Mouse (Mus musculus) urinary bladder, adult 2 months (tissue): ENCODE measurements around the gene Agbl4. TPM values are rescaled to one million over a fixed set of nuclear protein-coding genes. Genes with fewer than 3 reads are reported as not detected.

Experiments
- DNase-seq: peaks from one replicate; pipeline ENCODE4 v3.0.0; 2022; ENCODE audit warnings: low spot score
- polyA plus RNA-seq: library from polyadenylated mRNA; depleted of rRNA; stranded (reverse); fragments of >200 nt; gene quantifications from 2 replicates; pipeline ENCODE4 v1.2.3, GENCODE M21; 2012

Agbl4 gene
- polyA plus RNA-seq, 1 experiment, result 0.04 TPM

DNA sequence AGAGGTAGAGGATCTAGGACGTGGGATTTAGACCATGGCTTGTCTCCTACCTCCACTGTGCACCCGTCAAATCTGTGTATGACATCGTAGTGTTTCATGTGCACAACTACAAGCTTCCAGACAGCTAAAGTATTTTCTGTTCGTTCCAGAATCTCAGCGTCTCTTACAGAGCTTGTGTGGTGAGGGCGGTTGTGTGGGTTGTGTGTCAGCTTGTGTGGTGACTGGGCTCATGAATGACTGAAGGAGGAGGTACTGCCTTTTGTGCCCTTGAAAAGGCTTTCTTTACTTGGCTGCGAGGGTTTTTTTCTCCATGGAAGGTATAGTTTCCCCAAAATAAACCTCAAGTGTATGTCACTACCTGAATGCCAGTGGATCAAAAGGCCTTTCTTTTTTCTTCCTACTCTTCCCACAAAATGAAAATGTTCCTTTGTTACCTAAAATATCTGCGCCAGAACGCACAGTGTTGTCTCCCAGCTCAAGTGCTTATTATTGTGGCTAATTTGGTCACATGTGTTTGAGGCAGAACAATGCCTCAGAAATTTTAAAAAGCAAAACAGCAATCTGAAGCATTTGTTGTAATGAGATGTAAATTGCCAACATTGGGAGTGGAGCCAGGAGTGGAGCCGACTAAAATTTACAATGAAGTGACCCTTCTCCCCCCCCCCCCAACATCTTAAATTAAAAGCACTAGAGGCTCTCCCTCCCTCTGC lies 1046.6 kb downstream of the Agbl4 start:
- DNase-seq, result no peak

DNA sequence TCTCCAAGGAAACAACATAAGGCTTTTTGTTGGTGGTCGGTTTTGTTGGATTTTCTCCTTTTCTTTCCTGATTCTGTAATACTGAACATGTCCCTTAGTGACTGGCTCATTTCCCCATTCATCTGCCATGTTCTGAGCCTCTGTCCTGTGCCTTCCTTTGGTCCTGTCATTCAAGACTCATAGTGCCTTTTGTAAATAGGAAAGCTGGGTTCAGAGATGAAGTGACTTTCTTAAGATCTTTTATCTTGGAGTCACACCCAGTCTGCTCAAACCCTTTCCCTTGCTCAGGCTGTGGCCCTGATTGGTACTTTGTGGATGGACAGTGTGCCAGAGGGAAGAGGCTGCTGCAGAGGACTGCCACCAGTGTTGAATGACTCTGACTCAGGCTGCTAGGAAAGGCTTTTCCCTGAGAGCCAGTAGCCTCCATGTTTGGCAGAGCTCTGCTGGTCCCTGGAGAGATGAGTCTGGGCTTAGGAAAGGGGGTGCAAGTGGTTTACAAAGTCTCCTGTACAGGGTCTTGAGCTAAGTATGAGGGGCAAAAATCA lies 1047.2 kb downstream of the Agbl4 start:
- no peak for DNase-seq

DNA sequence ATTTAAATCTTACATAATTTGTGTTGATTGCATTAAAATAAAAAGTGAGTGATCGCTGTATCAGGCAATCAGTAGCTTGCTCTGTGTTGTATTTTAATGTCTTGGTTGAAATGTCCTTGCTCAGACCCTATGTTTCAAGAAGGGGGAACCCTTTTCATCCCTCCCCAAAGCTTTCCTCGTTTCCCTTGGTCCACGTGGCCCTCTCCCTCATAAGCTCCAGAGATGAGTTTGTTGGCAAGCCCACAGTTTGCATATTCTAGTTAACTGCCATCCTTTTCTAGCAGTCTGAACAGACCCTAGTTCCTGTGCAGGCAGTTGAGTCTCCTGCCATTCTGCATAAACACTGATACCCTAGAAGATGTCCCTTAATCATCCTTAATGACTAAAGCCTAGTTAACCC lies 1050.5 kb downstream of the Agbl4 start:
- no peak for DNase-seq

- no peak for DNase-seq
Observed at GRCm38 (mm10) chr4:111448586-111448985, 1051.1 kb downstream of the Agbl4 start.

GRCm38 (mm10) chr4:111449442-111450199 lies 1052.2 kb downstream of the Agbl4 start:
- DNase-seq, result no peak

GRCm38 (mm10) chr4:111451283-111451918 lies 1053.9 kb downstream of the Agbl4 start:
- DNase-seq, result no peak

DNA sequence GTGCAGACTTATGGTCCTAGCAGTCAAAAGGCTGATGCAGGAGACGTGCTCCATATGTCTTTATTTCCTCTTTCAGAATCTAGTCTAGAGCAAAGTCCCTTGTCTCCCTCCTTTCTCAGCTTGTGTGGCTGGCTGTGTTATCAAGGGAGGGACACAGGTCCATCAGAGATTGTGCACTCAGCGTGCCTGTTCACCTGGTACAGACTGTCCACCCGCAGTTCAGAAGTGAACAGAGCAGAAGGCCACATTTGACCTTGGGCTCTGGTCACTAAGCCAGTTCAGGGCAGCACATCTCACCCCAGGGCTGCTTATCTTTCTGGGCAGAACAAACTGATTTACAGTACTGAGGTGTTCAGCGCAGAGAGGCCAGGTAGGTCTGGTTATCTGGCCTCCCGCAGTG lies 1054.7 kb downstream of the Agbl4 start:
- DNase-seq, result no peak

DNA sequence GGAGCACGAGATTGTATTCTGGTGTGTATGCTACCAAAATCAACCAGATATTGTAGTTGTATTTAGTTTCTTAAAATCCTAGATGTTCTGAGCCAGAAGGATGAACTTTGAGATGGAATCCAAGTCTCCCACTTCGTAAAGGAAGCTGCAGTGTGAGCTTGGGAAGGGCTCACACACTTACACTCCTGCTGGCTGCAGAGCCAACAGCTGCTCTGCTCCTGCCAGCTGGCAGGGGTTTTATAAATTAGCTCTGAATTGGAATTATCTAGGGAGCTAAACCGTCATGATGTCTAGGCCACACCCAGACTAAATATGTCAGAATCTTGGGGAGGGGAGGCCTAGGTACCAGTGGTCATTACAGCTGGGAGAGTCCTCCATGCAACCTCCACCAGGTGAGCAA lies 1055.8 kb downstream of the Agbl4 start:
- no peak for DNase-seq

DNA sequence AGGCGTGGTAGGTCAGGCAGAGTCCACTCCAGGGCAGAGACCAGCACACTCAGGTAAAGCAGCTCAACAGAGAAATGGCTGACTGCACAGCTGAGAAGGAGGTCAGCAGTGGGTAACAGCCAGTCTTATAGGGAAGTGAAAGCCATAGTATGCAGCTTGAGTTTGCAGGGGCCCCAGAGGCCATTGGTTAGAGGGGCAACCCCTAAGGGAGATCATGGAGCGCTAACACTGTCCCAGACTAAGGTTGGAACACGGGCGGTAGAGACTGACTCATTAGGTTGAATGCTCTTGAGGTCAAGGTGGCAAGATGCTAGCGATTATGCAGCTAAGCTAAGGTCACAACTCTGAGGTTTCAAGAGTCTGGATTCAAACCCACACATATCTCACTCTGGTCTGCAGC lies 1058.2 kb downstream of the Agbl4 start:
- no peak for DNase-seq

DNA sequence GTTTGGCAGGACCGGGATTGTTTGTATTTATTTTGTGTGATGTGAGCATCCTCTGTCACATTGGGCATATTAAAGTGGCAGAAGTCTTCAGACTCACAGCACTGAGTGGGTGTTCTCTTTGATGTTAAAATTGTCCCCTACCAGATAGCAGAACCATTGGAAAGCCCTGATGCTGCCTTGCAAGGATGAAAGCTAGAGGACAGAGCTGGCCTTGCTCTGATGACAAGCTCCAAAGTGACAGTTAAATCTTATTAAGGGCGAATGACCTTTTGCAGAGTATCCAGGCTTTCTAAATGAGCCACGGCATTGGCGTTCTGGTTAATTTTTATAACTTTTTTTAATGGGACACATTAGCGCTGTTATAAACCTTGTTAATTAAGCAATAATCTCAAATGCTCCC lies 1060.1 kb downstream of the Agbl4 start:
- no peak for DNase-seq

DNA sequence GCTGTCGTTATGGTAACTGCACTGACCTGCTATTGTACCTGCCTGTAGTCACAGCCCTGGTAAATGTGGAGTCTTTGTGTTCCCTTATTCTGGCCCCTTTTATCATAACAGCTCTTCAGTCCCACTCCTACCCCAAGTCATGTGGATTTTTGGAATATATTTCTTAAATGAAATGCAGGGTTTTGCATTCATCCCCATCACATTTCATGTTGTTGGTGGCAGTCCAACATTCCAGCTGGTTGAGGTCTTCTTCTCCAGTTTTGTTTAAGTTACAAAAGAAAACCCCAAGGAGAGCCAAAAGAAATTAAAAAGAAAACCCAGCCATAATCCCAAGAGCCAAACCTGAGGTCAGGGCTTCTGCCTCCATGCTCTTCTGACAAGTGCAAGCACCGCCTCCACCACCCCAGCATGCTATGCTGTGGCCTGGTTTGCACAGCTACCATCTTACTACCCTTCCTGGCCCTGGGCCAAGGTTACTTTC lies 1069.9 kb downstream of the Agbl4 start:
- no peak for DNase-seq

GRCm38 (mm10) chr4:111467796-111468195 lies 1070.3 kb downstream of the Agbl4 start:
- no peak for DNase-seq

GRCm38 (mm10) chr4:111469847-111470246 lies 1072.4 kb downstream of the Agbl4 start:
- no peak for DNase-seq

GRCm38 (mm10) chr4:111471726-111472125 lies 1074.3 kb downstream of the Agbl4 start:
- no peak for DNase-seq

DNA sequence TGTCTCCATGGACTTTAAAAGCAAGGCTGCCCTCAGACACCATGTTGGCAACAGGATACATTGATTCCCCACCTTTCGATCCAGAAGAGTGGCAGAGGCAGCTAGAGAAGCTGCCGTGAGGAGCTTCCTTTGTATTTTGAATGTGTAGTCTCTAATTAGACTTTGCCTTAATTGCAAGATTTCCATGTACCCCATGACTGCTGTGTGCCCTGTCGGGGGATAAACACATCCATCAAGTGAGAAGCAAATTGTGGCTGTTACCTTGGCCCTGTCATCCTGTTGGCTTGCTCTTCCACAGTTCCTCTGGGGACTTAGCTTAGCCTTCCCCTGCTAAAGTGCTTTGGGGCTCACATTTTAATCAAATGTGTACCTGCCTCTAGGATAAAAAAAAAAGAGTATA lies 1075.0 kb downstream of the Agbl4 start:
- no peak for DNase-seq

- DNase-seq, result no peak
Observed at GRCm38 (mm10) chr4:111473014-111473413, 1075.6 kb downstream of the Agbl4 start.

- DNase-seq, result no peak
Observed at GRCm38 (mm10) chr4:111475374-111475971, 1078.0 kb downstream of the Agbl4 start.

DNA sequence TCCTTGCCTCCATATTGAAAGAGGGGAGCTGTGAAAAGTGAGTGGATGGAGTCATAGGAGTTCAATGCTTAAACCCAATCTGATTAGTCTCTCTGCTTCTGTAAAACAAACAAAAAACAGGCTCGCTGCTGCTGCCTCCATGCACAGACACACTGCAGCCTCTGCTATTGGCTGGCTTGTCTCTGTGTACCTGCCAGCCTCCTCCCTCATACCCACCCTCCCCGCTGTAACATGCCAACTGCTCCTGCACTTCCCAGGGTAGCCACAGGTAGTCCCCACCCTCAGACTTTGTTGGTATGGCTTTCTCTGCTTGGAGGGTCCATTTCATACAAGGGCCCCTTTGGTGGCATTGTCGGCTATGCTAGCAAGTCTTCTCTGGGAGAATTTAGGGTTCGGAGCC lies 1080.0 kb downstream of the Agbl4 start:
- DNase-seq, result no peak

- DNase-seq, result no peak
Observed at GRCm38 (mm10) chr4:111483499-111483898, 1086.0 kb downstream of the Agbl4 start.

- DNase-seq, result no peak
Observed at GRCm38 (mm10) chr4:111485189-111485588, 1087.7 kb downstream of the Agbl4 start.

GRCm38 (mm10) chr4:111486187-111486586 lies 1088.7 kb downstream of the Agbl4 start:
- no peak for DNase-seq

GRCm38 (mm10) chr4:111487233-111487843 lies 1089.9 kb downstream of the Agbl4 start:
- no peak for DNase-seq
